Mouse (Mus musculus) thymus, postnatal 10 days (tissue): ENCODE data around the gene Elmo2.

Experiments used
- DNase-seq, 2 experiments: peaks; one replicate each; pipeline ENCODE4 v3.0.0; 2021; ENCODE audit warnings: low spot score in 2 of 2

The Elmo2 gene

DNA sequence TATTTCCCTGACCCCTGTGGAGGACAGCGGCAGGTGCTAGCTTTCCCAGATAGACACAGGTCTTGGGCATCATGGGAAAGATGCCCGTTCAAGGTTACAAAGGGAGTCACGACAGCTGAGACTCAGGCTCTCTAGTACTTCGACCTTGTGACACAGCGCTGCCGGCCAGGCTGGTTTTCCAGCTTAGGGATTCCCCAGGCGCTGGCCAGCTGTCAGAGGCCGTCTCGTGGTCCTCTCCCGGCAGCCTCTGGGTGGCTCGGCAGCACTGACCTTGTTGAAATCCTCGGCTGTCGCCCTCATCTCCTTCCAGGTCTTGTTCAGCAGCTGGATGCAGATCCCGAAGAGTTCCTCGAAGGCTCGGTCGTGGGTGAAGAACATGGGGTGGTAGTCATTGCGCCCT, 29.7 kb downstream of the Elmo2 start:
- DNase-seq = no peak

DNA sequence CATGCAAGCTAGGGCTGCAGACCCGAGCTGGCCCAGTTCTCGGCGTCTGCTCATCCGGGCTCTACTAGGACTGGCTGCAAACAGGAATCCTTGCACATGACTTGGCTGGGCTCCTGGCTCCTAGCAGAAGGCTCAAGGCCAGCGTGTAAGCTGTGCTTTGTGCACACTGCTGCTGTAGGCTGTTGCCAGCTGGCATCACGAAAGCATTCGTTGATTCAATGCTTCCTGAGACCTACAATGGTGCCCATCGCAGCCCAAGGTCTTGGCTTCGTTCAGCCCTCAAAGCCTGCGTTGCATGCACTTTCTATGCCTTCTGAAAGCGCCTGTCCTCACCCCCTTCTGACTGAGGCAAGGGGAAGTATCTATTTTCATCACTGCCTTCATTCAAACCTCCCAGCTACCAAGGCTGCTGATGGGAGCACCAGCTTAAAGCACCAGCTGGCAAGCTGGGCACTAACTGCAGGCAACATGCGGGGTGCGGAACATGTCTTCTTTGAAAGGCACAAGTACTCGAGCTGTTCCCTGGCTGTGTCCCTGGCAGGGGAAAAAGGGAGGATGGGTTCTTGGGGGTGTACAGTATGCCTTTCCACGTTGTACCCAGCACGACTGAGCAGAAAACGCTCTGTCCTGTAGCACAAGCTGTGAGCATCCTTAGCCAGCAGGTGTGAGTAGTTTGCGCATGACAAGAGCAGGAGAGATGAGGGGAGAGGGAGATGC, 37.8 kb downstream of the Elmo2 start:
- no peak for DNase-seq

DNA sequence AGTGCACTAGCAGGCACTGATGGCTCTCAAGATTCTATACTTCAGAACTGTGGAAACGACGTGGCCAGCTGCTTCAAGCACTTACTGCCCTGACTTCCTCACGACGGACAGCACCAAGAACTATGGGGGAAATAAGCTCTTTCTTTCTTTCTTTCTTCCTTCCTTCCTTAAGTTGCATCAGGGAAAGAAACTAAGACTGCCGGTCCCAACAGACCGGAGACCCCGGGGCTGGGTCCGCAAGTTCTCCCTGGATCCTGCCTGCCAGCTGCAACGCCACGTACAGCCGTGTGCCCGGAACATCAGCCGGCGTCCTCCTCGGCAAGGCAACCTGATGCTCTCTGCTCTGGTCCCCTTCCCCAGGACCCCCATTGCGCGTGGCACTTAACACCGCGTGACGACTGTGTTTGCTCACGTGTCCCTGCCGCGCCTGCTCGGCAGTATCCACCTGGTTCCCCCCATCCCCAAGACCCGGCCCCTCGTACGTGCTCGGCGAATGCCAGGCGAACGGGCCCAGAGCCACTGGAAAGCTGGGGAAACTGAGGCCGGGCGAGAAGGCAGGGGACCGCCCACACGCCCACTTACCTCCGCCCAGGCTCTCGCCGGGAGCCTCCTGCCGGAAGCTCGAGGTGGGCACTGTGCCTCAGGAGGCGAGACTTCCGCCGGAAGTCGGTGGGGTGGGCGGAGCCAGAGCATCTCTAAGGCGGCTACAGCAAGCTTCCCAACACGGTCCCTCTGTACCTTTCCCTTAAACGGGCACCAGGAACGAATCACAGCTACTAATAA, 38.9 kb downstream of the Elmo2 start, which contains the start of gene Slc35c2:
TSS of gene Slc35c2 (minus strand) at position 668 of the 783 bp plus-strand sequence.
- peak; percentile 83 to 90 for DNase-seq

DNA sequence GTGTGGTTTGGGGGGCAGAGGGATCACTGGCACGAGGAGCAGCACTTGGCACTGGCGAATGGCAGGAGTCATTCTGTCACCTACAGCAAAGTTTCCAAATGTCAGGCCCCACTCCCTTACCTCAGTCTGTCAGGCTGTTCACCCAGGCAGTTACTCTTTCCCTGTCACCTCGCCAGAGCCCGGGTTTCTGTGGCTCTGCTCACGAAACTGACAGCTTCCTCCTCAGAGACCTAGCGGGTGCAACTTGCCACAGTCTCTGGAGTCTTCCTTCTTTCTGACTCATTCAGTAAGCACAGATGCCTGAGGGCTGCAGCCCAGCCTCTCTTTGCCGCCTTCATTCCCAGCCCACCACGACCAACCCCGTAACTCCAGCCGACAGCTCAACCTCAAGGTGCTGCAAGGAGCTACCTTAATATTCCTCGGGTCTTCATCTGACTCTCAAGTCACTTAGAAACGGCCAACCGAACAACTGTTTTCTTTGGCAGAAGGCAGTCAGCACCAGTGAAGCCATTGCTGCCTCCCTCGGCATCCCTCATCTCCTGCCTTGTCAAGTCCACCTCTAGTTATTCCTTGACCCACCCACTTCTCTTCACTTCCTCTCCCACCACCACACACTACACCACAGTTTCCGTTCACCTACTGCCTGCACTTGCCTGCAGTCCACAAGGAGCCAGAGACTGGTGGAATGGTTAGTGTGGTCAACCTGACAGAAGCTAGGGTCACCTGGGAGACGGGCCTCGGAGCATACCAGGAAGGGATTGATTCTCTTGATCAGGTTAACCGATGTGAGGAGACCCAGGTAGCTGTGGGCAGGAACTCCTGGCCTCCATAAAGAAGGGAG, 39.7 kb downstream of the Elmo2 start:
- peak in 1 of 2 experiments; percentile 14 for DNase-seq

DNA sequence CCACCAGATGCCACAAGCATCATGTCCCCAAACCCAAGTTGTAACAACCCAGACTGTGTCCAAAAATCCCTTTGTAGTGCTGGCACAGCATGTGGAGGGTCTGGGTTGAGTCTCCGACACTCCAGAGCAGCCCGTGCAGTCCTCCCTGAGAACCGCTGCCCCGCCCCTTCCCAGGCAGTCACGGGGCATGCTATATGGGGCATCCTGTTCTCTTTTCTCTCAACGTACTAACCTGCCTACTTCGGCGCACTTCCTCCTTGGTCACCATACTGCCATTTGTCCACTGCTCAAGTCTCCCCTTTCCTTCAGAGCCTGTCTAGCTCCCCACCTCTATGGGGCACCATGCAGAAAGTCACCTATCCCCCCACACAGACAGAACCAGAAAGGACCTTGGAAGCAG, 40.7 kb downstream of the Elmo2 start:
- DNase-seq = peak in 1 of 2 experiments; percentile 24

DNA sequence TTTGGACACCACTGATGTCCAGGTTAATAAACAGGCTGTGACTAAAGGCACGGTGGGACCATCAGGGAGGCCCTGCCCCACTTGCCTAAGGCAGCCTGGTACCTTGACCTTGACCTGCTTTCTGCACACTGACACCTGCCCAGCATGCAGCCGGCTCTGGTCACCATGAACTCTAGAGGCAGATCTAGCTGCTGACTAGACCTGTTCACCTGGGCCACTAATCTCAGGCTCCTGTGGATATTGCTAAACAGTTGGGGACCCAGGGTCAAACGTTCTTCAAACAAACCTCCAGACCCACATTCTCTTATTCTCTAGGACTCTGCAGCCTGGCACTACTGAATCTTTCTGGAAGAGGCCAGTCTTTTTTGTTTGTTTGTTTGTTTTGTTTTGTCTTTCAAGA, 41.2 kb downstream of the Elmo2 start:
- no peak for DNase-seq

DNA sequence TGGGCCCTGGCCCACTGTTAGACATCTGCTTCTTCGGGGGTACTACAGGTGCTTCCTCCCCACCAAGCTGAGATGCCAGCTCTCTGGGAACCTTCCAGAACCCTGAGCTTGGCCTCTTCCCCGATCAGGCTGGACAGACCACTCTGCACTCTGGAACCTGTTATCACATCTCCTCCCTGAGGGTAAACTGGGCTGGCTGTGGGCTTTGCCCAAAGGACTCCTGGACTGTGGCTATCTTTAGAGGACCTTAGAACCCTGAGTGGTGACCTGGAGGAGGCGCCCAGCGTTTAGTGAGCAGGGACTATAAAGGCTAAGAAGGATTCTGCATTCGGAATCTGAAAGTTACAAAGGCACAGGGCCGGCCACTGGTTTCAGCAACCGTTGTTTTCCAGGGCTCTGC, 41.9 kb downstream of the Elmo2 start:
- no peak for DNase-seq

DNA sequence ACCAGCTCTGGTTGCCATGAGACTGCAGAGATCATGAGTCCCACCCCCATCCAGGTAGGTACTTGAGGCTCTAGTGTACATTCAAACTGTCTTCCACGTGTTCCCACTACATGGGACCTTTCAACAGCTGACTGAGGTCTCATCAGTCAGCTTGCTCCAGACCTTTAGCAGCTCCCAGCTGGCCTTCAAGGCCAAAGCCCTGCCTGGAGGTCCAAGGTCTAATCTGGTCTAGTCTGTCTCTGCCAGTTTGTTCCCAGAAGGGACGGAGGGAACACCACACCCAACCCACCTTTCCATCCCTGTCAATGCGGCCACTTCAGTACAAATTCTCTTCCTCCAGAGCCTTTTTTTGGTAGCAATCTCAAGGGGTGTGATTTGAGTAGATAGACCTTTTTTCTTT, 42.6 kb downstream of the Elmo2 start:
- no peak for DNase-seq

DNA sequence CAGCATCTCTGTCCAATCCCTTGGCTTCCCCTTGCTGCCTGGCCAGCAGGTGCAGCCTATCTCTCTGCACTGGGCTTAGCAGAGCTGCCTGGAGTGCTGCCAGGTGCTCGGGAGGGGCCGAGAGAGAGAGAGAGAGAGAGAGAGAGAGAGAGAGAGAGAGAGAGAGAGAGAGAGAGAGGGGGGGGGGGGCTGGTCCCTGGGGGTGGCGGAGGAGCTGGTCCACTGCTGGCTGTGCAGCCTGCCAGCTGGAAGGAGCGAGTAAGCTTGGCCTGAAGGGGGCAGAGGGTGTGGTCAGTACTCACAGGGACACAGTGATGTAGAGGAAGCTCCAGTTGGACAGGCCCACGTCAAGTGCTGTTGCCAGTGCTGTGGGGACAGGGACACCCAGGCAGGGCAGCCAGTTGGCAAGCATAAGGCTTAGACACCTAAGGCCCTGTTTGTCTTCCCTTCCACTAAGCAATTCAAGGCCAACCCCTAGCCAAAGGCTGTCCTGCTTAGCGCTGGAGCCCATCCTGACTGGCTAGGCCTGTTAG, 44.4 kb downstream of the Elmo2 start:
- DNase-seq = no peak

DNA sequence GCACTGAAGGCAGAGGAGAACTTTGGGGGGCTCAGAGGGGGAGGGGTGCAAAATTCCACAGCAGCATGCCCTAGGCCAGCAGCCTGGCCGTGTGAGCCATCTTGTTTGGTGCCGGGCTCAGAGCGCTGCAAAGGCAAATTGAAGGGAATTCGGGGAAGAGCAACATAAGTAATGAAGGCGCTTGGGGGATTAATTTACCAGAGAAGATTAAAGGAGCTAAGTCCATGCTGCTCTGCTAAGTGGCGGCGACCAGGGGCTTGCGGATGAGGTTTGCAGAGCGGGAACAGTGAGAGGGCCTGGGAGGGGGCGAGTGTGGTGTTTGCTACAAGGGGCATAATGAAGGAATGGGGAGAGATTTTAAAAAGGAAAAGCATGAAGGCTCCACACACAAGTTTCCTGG, 46.9 kb downstream of the Elmo2 start:
- no peak for DNase-seq

DNA sequence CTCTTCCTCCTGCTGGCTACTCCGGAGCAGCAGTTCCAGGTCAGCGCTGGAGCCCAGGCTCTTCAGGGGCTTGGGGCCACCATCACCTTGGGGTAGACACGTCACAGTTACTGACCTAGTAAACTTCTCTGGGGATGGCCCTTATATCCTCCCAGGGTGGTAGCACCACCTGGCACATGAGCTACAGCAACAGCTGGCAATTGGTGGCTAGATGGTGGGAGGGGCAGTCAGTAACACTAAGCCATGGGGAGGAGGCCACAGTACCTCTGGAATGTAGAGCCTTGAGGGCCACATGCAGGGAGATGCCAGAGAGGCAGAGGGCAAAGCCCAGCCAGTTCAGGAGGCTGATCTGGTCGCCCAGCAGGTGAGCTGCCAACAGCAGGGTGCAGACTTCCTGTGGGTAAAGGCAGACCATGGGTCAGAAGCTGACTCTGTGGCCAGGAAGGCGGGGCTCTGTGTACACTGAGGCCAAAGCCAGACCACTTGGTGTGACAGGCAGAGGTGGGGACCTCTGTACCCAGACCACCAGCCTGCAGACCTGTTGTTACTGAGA, 49.0 kb downstream of the Elmo2 start:
- no peak for DNase-seq

DNA sequence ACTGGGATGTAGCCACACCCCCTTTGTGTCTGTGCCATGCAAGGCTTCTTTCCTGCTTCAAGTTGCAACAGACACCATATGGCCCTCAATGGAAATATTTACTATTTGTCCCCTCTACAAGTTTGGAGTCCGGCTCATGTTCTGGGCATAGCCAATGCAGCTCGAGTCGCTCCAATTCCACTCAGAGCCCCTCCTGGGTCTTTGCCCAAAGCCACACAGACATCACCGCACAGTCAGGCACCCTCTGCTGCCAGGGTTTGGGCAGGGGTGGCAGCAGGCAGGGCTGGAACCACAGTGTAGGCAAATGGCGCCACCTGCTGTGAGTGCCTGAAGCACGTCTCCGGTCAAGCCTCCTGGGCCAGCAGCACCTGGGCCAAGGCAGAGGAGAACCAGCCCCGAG, 50.5 kb downstream of the Elmo2 start:
- DNase-seq = peak in 1 of 2 experiments; percentile 63

DNA sequence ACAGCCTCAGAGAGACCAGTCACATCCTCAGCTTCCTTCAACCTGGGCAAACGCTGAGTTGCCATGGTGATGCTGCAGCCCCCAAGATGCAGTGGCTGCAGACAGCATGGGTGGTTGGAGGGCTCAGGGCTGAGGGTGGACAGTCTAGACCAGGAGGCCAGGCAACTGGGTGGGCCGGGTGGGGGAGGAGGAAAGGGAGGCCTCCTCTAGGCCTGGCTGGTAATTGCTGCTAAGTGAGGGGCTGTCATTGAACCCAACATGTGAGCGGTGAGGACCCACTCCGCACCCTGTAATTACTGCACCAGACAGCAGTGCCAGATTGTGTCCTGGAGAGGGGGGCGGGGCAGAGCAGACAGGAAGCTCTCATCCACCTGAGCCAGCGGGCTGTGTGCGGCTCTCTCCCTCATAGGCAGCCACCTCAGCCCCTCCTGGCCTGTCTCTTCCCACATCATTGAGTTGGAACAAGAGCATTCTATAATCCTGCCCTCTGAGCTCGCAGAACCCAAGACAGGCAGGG, 51.1 kb downstream of the Elmo2 start:
- DNase-seq = no peak

DNA sequence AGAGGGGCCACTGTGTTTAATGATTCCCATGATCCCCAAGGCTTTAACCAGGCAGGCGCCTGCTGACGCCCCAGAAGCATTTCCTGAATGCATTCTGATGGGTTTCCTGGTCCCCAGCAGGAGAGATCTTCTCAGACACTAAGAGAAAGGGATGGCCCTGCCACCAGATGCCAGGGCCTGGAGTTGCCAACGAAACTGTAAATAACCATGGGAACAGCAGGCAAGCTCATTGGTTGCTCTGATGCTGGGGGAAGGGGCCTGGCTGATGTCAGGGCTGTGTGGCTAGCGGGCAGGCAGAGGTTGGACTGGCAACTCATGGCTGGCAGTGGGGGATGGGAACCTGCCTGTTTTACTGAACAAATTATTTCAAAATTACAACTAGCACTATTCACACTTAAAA, 52.7 kb downstream of the Elmo2 start:
- DNase-seq = no peak

DNA sequence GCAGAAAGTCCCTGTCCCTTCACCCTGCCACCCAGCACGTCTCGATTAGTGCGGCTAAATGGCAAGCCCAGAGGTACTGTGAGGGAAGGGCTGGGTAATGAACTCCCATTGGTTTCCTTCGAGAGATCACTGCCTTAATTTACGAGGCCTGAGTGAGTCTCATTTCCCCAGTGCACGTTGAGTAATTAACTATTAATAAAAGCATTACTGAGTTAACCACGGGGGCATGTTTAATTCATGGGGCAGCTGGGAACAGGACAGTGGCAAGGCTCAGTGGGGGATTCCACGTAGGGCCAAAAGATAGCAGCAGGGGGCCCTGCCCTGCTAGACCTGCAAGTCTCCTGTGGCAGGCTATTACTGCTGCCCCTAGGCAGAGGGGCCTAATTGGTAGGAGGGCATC, 55.0 kb downstream of the Elmo2 start:
- DNase-seq = no peak

DNA sequence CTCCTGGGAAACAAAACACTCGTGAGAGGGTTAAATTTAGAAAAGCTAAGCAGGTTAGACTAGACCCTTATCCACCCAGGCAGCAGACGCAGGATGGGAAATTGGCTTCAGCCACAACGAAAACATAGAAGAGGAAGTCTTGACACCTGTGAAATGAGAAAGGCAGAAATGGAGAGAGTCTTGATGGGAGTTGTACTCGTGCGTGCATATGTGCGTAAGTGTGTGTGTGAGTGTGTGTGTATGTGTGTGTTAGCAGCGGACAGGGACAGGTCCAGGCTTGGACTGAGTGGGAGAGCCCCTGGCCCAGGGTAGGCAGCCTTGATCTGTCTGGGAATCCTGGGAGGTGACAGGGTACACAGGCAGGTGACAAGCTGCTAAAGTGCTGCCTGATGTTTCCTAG, 55.4 kb downstream of the Elmo2 start:
- DNase-seq = no peak

DNA sequence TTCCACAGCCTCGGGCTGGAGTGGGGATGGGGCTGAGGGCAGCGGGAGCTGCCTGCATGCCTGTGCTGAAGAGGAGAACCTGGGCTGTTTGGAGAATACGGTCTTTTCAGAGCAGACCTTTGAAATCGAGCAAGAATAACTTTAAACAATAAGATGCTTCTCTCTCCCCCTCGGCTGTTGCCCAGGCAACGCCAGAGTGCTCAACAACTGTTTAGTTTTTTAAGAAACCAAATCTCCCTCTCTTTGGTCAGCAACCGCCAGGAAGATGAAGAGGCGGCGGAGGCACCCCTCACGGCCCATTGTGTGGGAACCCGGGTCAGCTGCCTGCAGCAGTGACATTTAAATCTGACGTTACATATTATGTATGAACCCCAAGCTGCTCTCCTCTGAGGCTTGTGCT, 59.5 kb downstream of the Elmo2 start:
- DNase-seq = no peak

DNA sequence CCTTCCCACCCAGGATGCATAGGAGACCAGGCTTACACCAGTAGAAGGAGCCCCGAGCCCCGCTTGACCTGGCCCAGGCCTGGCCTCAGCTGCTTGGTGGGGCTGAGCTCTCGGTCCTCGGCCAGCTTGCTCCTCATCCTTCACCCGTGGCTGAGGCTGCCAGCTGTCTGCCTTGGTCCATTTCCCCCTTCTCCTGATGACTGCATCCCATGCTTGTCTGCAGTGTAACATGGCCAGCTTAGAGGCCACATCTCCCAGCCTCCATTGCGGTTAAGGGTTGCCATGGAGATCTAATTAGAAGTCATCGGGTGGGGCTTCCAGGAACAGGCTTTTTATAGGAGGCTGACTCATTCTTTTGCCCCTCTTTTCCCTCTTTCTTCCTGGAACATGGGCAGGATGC, 62.4 kb downstream of the Elmo2 start:
- DNase-seq = no peak

DNA sequence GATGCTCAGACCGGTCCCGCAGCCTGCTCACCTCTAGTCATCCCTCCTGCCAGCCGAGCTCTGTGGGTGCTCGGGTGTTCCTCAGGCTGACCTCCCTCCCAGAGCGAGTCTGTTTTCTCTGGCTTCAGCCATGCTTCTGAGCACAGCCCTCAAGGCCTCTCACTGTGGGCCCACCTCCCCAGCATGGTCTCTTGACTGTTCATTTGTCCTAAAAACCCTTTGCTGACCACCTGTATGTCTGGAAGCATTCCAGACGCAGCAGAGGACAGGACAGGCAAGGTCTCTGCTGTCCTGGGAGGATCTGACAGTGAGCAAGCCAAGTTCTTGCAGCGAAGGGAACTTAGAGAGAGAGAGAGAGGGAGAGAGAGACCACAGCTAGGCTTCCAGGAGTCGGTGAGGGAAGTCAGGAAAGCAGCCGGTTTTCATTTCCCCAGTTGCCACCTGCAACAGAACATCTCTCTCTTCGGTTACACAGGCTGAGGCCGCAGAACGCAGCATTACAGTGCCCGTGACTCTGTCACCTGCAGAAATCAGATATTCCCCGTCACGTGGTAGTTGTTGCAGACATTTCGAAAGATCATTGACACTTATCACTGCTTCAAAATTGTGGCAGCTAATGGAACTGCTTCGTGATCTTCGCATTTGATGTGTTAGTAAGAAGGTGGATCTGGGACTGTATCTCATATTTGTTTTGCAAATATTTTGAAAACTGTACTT, 63.8 kb downstream of the Elmo2 start:
- no peak for DNase-seq

DNA sequence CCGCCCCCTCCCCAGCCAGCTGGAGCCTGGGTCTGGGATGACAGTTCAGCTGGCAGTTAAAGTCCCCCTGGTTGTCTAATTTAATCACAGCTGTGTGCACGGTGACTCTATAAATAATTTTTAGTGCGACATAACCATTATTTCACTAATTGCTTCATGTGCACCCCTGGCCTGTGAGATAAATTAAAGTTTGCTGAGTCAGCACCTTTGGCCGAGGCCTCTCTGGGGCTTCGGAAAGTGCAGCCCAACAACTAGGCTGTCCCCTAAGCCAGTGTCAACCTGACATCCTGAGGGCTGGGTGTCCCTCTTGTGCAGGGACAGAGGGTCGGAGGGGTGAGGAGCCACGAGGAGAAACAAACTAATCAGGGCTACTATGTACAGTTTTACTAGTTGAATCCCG, 66.4 kb downstream of the Elmo2 start:
- no peak for DNase-seq

DNA sequence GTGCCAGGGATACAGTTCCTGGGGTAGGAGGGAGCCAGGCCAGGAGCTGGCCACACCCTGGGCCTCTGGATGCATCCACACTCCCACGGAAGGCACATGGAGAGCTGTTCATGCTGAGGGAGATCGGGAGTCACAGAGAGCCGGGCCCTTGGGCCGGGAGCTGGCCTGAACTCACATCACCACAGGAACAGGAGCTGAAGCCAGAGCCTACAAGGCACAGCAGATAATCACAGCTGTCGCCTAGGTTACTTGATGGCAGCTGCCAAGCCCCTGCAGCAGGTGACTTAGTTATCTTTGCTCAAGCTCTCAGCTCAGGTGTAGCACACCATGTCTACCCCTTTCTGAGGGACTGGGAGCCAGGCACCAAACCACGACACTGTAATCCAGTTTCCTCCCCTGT, 68.0 kb downstream of the Elmo2 start:
- DNase-seq = no peak
